Mouse (Mus musculus): ENCODE measurements around the gene Aph1c. TPM values are rescaled to one million over a fixed set of nuclear protein-coding genes. Genes with fewer than 3 reads are reported as not detected.
A peak's percentile ranks its signal among the peaks of the same experiment; 100 is the strongest.
"Not testable (repeated sequence)": the region's sequence is repeated elsewhere in the genome, so short reads cannot be mapped to it uniquely, and the experiment has no call there.

The Aph1c gene
- polyA plus RNA-seq, 1 experiment: 10.2 TPM

DNA sequence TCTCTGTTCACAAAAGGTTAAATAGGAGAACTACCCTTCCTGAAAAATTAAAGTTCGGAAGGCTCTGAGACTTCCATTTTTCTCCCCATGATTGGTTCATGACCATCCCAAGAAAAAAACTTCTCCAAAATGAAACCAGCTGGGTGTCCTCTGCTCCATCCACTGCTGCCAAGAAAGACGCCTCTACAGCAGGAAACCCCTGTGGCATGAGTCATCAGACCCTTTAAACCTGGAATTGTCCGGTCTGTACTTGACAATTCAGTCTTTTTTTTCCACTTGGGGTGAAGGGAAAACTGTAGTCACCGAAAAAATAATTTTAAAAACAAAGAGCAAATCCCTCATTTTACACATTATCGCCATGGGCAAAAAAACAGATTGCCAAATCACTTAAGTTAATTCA lies 42.1 kb upstream of the Aph1c start:
- H3K27me3 ChIP-seq (ENCODE audit: control insufficient read depth, insufficient read depth, low read length): no peaks in the 10 kb centered on the region
- H3K36me3 ChIP-seq (ENCODE audit: control insufficient read depth, insufficient read depth, low read length): no peaks in the 10 kb centered on the region
- no peaks in the 10 kb centered on the region for H3K4me1 ChIP-seq (ENCODE audit: control insufficient read depth, insufficient read depth, low read length)
- no peak overlapping the region for H3K27ac ChIP-seq (ENCODE audit: control insufficient read depth, insufficient read depth, low read depth, low read length)
- no peak overlapping the region for H3K4me3 ChIP-seq (ENCODE audit: control insufficient read depth, low read depth, low read length)
- TF ChIP-seq POLR2A (IDR thresholded peaks at IDR 0.05; ENCODE audit: control insufficient read depth, low read depth, low read length) (no peak), CTCF (IDR thresholded peaks at IDR 0.05; ENCODE audit: control insufficient read depth, insufficient read depth, insufficient replicate concordance, low read depth, low read length) (no peak)

- Histone ChIP-seq H3K4me3 (ENCODE audit: control insufficient read depth, low read depth, low read length) (no peak overlapping the region), H3K27me3 (ENCODE audit: control insufficient read depth, insufficient read depth, low read length) (no peaks in the 10 kb centered on the region), H3K36me3 (ENCODE audit: control insufficient read depth, insufficient read depth, low read length) (no peaks in the 10 kb centered on the region), H3K27ac (ENCODE audit: control insufficient read depth, insufficient read depth, low read depth, low read length) (0 out of 2 replicates have a peak overlapping the region, but pooled peaks have one; percentile 3), H3K4me1 (ENCODE audit: control insufficient read depth, insufficient read depth, low read length) (no peaks in the 10 kb centered on the region)
- TF ChIP-seq CTCF (IDR thresholded peaks at IDR 0.05; ENCODE audit: control insufficient read depth, insufficient read depth, insufficient replicate concordance, low read depth, low read length): no peak
- TF ChIP-seq POLR2A (IDR thresholded peaks at IDR 0.05; ENCODE audit: control insufficient read depth, low read depth, low read length): no peak
These were observed 39.8 kb upstream of the Aph1c start for GRCm38 (mm10) chr9:66874297-66874696.

GRCm38 (mm10) chr9:66873531-66873930 lies 39.0 kb upstream of the Aph1c start:
- Histone ChIP-seq H3K36me3 (ENCODE audit: control insufficient read depth, insufficient read depth, low read length) (no peaks in the 10 kb centered on the region), H3K27me3 (ENCODE audit: control insufficient read depth, insufficient read depth, low read length) (no peaks in the 10 kb centered on the region), H3K4me3 (ENCODE audit: control insufficient read depth, low read depth, low read length) (no peak overlapping the region), H3K27ac (ENCODE audit: control insufficient read depth, insufficient read depth, low read depth, low read length) (no peak overlapping the region), H3K4me1 (ENCODE audit: control insufficient read depth, insufficient read depth, low read length) (no peaks in the 10 kb centered on the region)
- TF ChIP-seq CTCF (IDR thresholded peaks at IDR 0.05; ENCODE audit: control insufficient read depth, insufficient read depth, insufficient replicate concordance, low read depth, low read length): no peak
- no peak for TF ChIP-seq POLR2A (IDR thresholded peaks at IDR 0.05; ENCODE audit: control insufficient read depth, low read depth, low read length)

DNA sequence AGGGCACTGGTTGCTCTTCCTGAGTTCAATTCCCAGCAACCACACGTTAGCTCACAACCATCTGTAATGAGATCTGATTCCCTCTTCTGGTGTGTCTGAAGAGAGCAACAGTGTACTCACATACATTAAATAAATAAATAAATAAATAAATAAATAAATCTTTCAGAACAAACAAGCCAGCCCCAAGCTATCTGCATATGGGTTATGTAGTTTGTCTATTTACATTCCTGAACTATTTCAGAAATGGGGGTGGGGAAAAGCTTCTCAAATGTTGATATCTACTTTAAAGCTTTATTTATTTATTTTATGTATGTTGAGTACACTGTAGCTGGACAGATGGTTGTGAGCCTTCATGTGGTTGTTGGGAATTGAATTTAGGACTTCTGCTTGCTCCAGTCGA lies 38.5 kb upstream of the Aph1c start:
- not testable (repeated sequence) for H3K4me1 ChIP-seq (ENCODE audit: control insufficient read depth, insufficient read depth, low read length); H3K27ac ChIP-seq (ENCODE audit: control insufficient read depth, insufficient read depth, low read depth, low read length); H3K27me3 ChIP-seq (ENCODE audit: control insufficient read depth, insufficient read depth, low read length); H3K4me3 ChIP-seq (ENCODE audit: control insufficient read depth, low read depth, low read length); H3K36me3 ChIP-seq (ENCODE audit: control insufficient read depth, insufficient read depth, low read length)

DNA sequence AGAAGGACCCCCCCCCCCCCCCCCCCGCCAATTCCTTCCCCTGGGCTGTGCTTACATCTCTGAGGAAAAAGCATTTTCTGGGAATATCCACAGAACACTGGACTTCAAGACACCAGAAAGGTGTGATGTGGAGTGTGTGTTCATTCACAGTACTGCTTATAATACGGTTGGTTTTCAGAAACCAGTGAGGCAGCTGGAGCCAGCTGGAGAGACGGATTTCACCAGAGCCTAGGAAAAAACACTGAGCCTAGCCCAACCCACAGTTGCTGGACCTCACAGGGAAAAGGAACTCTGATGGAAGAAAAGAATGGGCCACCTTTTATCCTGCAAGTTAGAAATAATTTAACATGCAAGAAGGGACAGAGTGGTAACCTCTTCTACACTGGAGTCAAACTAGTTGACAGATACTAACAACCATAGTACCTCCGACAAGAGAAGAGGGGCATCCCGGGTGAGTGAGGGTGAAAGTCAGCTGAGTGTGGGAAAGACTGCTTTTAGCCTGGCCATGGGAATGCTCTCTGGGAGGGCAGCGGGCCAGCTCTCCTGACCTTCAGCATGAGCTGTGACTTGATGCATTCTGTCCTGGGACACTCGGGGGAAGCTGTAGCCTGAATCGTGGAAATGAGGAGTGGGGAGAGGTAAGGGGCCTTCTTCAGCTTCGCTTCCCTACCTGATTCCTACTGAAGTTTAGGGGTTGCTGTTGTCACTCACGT lies 37.6 kb upstream of the Aph1c start:
- no peak overlapping the region for H3K4me3 ChIP-seq (ENCODE audit: control insufficient read depth, low read depth, low read length)
- H3K27ac ChIP-seq (ENCODE audit: control insufficient read depth, insufficient read depth, low read depth, low read length): peak overlapping the region; percentile 54; the same call in 1 of the 2 replicates
- H3K36me3 ChIP-seq (ENCODE audit: control insufficient read depth, insufficient read depth, low read length): no peaks in the 10 kb centered on the region
- no peak for TF ChIP-seq POLR2A (IDR thresholded peaks at IDR 0.05; ENCODE audit: control insufficient read depth, low read depth, low read length)
- no peak for TF ChIP-seq CTCF (IDR thresholded peaks at IDR 0.05; ENCODE audit: control insufficient read depth, insufficient read depth, insufficient replicate concordance, low read depth, low read length)
- no peaks in the 10 kb centered on the region for H3K27me3 ChIP-seq (ENCODE audit: control insufficient read depth, insufficient read depth, low read length)
- H3K4me1 ChIP-seq (ENCODE audit: control insufficient read depth, insufficient read depth, low read length): no peaks in the 10 kb centered on the region; the same call in 1 of the 2 replicates

GRCm38 (mm10) chr9:66864708-66865107 lies 30.2 kb upstream of the Aph1c start:
- no peaks in the 10 kb centered on the region; the same call in 1 of the 2 replicates for H3K36me3 ChIP-seq (ENCODE audit: control insufficient read depth, insufficient read depth, low read length)
- no peaks in the 10 kb centered on the region; the same call in 1 of the 2 replicates for H3K4me1 ChIP-seq (ENCODE audit: control insufficient read depth, insufficient read depth, low read length)
- TF ChIP-seq CTCF (IDR thresholded peaks at IDR 0.05; ENCODE audit: control insufficient read depth, insufficient read depth, insufficient replicate concordance, low read depth, low read length): no peak
- TF ChIP-seq POLR2A (IDR thresholded peaks at IDR 0.05; ENCODE audit: control insufficient read depth, low read depth, low read length): no peak
- no peak overlapping the region for H3K4me3 ChIP-seq (ENCODE audit: control insufficient read depth, low read depth, low read length)
- H3K27me3 ChIP-seq (ENCODE audit: control insufficient read depth, insufficient read depth, low read length): no peaks in the 10 kb centered on the region
- no peak overlapping the region for H3K27ac ChIP-seq (ENCODE audit: control insufficient read depth, insufficient read depth, low read depth, low read length)

DNA sequence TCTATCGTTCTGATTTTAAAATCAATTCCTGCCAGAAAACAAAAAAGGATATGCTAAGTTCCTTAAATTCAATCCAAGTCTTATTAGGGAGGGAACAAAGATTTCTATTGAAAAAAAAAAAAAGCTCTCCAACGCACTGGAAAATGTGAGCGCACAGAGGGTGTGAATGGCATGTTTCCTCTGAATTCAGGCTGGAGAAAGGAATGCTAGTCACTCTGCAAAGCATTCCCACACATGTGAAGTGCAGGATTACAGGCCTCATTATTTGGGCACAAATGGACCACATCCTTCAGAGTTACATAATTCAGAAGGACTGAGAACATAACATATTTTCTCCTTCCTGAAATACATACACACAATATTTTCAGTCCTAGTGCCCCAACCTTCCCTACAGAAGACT lies 28.9 kb upstream of the Aph1c start:
- H3K4me1 ChIP-seq (ENCODE audit: control insufficient read depth, insufficient read depth, low read length): no peaks in the 10 kb centered on the region; the same call in 1 of the 2 replicates
- H3K27me3 ChIP-seq (ENCODE audit: control insufficient read depth, insufficient read depth, low read length): no peaks in the 10 kb centered on the region
- no peak overlapping the region for H3K27ac ChIP-seq (ENCODE audit: control insufficient read depth, insufficient read depth, low read depth, low read length)
- TF ChIP-seq CTCF (IDR thresholded peaks at IDR 0.05; ENCODE audit: control insufficient read depth, insufficient read depth, insufficient replicate concordance, low read depth, low read length) (no peak), POLR2A (IDR thresholded peaks at IDR 0.05; ENCODE audit: control insufficient read depth, low read depth, low read length) (no peak)
- no peaks in the 10 kb centered on the region; the same call in 1 of the 2 replicates for H3K36me3 ChIP-seq (ENCODE audit: control insufficient read depth, insufficient read depth, low read length)
- no peak overlapping the region for H3K4me3 ChIP-seq (ENCODE audit: control insufficient read depth, low read depth, low read length)

Measured in testis, adult 2 months (tissue).